Mouse (Mus musculus) WW6 (cell line): ENCODE results near the gene Slc22a23.

Experiments used
- DNase-seq: peaks from one replicate; pipeline ENCODE4 v3.0.0-alpha.2; 2013; ENCODE audit warnings: low read depth, low spot score

Gene Slc22a23

GRCm38 (mm10) chr13:34301585-34301984 lies 43.4 kb downstream of the Slc22a23 start:
- no peak for DNase-seq

GRCm38 (mm10) chr13:34299351-34300333 lies 45.3 kb downstream of the Slc22a23 start:
- no peak for DNase-seq

GRCm38 (mm10) chr13:34298674-34299073 lies 46.3 kb downstream of the Slc22a23 start:
- DNase-seq: no peak

GRCm38 (mm10) chr13:34298061-34298460 lies 46.9 kb downstream of the Slc22a23 start:
- no peak for DNase-seq

- DNase-seq: no peak
Measured at GRCm38 (mm10) chr13:34295787-34296435, 49.1 kb downstream of the Slc22a23 start.

- no peak for DNase-seq
Measured at GRCm38 (mm10) chr13:34294212-34294611, 50.8 kb downstream of the Slc22a23 start.

GRCm38 (mm10) chr13:34292042-34292441 lies 52.9 kb downstream of the Slc22a23 start:
- no peak for DNase-seq

- no peak for DNase-seq
Measured at GRCm38 (mm10) chr13:34290346-34290745, 54.6 kb downstream of the Slc22a23 start.

GRCm38 (mm10) chr13:34289567-34289966 lies 55.4 kb downstream of the Slc22a23 start:
- no peak for DNase-seq

GRCm38 (mm10) chr13:34288129-34288528 lies 56.9 kb downstream of the Slc22a23 start:
- no peak for DNase-seq

- DNase-seq: no peak
Measured at GRCm38 (mm10) chr13:34287601-34288083, 57.3 kb downstream of the Slc22a23 start.

- no peak for DNase-seq
Measured at GRCm38 (mm10) chr13:34281360-34281759, 63.6 kb downstream of the Slc22a23 start.

GRCm38 (mm10) chr13:34278759-34279270 lies 66.2 kb downstream of the Slc22a23 start:
- no peak for DNase-seq

GRCm38 (mm10) chr13:34278288-34278701 lies 66.7 kb downstream of the Slc22a23 start:
- DNase-seq: no peak

GRCm38 (mm10) chr13:34277611-34278010 lies 67.4 kb downstream of the Slc22a23 start:
- DNase-seq: no peak

GRCm38 (mm10) chr13:34277001-34277400 lies 68.0 kb downstream of the Slc22a23 start:
- DNase-seq: no peak

- DNase-seq: no peak
Measured at GRCm38 (mm10) chr13:34274890-34275289, 70.1 kb downstream of the Slc22a23 start.

- DNase-seq: no peak
Measured at GRCm38 (mm10) chr13:34274417-34274816, 70.6 kb downstream of the Slc22a23 start.

- DNase-seq: no peak
Measured at GRCm38 (mm10) chr13:34272275-34273054, 72.5 kb downstream of the Slc22a23 start.

- DNase-seq: no peak
Measured at GRCm38 (mm10) chr13:34271665-34272064, 73.3 kb downstream of the Slc22a23 start.

GRCm38 (mm10) chr13:34270886-34271602 lies 73.9 kb downstream of the Slc22a23 start:
- no peak for DNase-seq
